Mouse (Mus musculus): ENCODE results near the gene Magix.

DNA sequence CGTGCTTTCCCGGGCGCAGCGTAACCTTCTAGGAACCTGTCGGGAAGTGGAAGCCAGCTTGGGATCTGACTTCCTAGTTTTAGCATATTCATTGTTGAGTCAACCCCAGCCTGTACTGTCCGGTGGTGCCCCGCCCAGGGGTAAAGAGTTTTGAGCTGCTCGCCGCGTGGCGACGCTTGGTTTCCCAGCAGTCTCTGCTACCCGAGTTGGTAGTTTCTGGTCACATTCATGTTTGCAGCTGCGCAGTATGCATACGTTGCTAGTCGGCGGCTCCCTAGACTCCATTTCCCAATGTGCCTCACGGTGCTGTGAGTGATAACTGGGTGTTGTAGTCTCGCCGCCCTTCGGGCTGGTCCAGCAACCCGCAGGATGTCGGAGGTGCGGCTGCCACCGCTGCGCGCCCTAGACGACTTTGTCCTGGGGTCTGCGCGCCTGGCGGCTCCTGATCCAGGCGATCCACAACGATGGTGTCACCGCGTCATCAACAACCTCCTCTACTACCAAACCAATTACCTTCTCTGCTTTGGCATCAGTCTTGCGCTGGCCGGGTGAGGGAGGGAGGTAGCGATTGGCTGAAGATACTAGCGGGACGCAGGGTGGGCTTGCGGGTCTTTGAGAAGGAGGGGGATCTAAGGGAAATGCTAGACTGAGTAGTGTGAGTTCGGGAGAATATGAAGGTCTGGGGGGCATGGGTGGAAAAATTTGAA is 47.3 kb upstream of the Magix start, which contains the start of gene Praf2:
- TF ChIP-seq CTCF (conservative IDR thresholded peaks at IDR 0.05; ENCODE audit: low read length) (no peak), NANOG (IDR thresholded peaks at IDR 0.05; ENCODE audit: borderline replicate concordance, low read length) (no peak)
